Mouse (Mus musculus) C2C12 (cell line): ENCODE measurements around the gene Gh. TPM values are rescaled to one million over a fixed set of nuclear protein-coding genes. Genes with fewer than 3 reads are reported as not detected.

ENCODE experiments used
- H3K27me3 ChIP-seq: one replicate; pipeline ENCODE4 v1.6.1; 2011; ENCODE audit not compliant: control insufficient read depth, insufficient read depth, insufficient read length
- H3K36me3 ChIP-seq: one replicate; pipeline ENCODE4 v1.6.1; 2011; ENCODE audit not compliant: control insufficient read depth, insufficient read depth
- H3K4me3 ChIP-seq: one replicate; pipeline ENCODE4 v1.5.1; 2011; ENCODE audit warnings: mild to moderate bottlenecking, control low read depth; ENCODE audit not compliant: poor library complexity, insufficient read depth, severe bottlenecking
- H3K79me2 ChIP-seq: one replicate; pipeline ENCODE4 v1.6.1; 2011; ENCODE audit not compliant: control insufficient read depth, insufficient read depth
- H3K79me3 ChIP-seq: one replicate; pipeline ENCODE4 v1.6.1; 2011; ENCODE audit warnings: low read depth, control low read depth
- H3ac ChIP-seq: one replicate; pipeline ENCODE3; 2011; ENCODE audit warnings: low read depth; ENCODE audit not compliant: control insufficient read depth, insufficient read length
- CEBPB ChIP-seq: IDR thresholded peaks from one replicate; pipeline ENCODE4 v1.6.1; 2011; ENCODE audit warnings: low read depth, mild to moderate bottlenecking, control low read depth, moderate library complexity
- CTCF ChIP-seq: IDR thresholded peaks from one replicate; pipeline ENCODE4 v1.5.1; 2011; ENCODE audit not compliant: control insufficient read depth, insufficient read depth, insufficient read length
- FOSL1 ChIP-seq: IDR thresholded peaks from one replicate; pipeline ENCODE4 v1.8.0; 2011; ENCODE audit warnings: mild to moderate bottlenecking, low read length; ENCODE audit not compliant: poor library complexity, insufficient read depth, severe bottlenecking
- MAX ChIP-seq: IDR thresholded peaks from one replicate; pipeline ENCODE4 v1.6.1; 2011; ENCODE audit warnings: mild to moderate bottlenecking, control low read depth
- MYOD1 ChIP-seq: IDR thresholded peaks from one replicate; pipeline ENCODE4 v1.6.1; 2011; ENCODE audit warnings: low read depth; ENCODE audit not compliant: control insufficient read depth, insufficient read length
- MYOG ChIP-seq: IDR thresholded peaks from one replicate; pipeline ENCODE4 v1.6.1; 2011; ENCODE audit not compliant: control insufficient read depth, insufficient read length; ENCODE audit errors: extremely low read depth
- USF1 ChIP-seq: IDR thresholded peaks from one replicate; pipeline ENCODE4 v1.6.1; 2011; ENCODE audit warnings: low read depth, mild to moderate bottlenecking, control low read depth, moderate library complexity
- polyA plus RNA-seq: library from polyadenylated mRNA; unstranded; fragments of >200 nt; fragmentation: generic; extraction: Trizol; gene quantifications from one replicate; pipeline ENCODE4 v1.2.1, GENCODE M21; 2012; ENCODE audit warnings: missing spikeins

The Gh gene
- polyA plus RNA-seq, 1 experiment, result not detected

GRCm38 (mm10) chr11:106286987-106287386 lies 14.7 kb downstream of the Gh start:
- H3K79me2 ChIP-seq, result no peaks in the 10 kb centered on the region

GRCm38 (mm10) chr11:106286206-106286605 lies 15.5 kb downstream of the Gh start:
- Histone ChIP-seq H3K79me2 (no peaks in the 10 kb centered on the region), H3K36me3 (no peaks in the 10 kb centered on the region), H3K27me3 (no peaks in the 10 kb centered on the region), H3ac (no peak overlapping the region), H3K79me3 (no peaks in the 10 kb centered on the region), H3K4me3 (no peak overlapping the region)
- no peak for TF ChIP-seq USF1
- TF ChIP-seq FOSL1, result no peak
- no peak for TF ChIP-seq MYOD1
- no peak for TF ChIP-seq MYOG
- TF ChIP-seq CEBPB, result no peak
- TF ChIP-seq MAX, result no peak
- no peak for TF ChIP-seq CTCF

More at GRCm38 (mm10) chr11:106286987-106287386, 14.7 kb downstream of the Gh start:
- H3ac ChIP-seq, result no peak overlapping the region
- no peaks in the 10 kb centered on the region for H3K27me3 ChIP-seq
- TF ChIP-seq CEBPB, result no peak
- TF ChIP-seq MAX, result no peak
- TF ChIP-seq MYOD1, result no peak
- no peak for TF ChIP-seq MYOG
- TF ChIP-seq FOSL1, result no peak
- no peak for TF ChIP-seq CTCF
- no peak overlapping the region for H3K4me3 ChIP-seq
- no peaks in the 10 kb centered on the region for H3K36me3 ChIP-seq
- H3K79me3 ChIP-seq, result no peaks in the 10 kb centered on the region

- H3K4me3 ChIP-seq, result no peak overlapping the region
- TF ChIP-seq USF1 (peak; percentile 3), FOSL1 (peak; percentile 8), MAX (peak; percentile 13), CTCF (no peak), MYOD1 (no peak)
Observed at GRCm38 (mm10) chr11:106284126-106284525, 17.5 kb downstream of the Gh start.

GRCm38 (mm10) chr11:106283371-106283770 lies 18.3 kb downstream of the Gh start:
- no peaks in the 10 kb centered on the region for H3K36me3 ChIP-seq
- H3K79me3 ChIP-seq, result no peaks in the 10 kb centered on the region
- H3K4me3 ChIP-seq, result no peak overlapping the region
- H3ac ChIP-seq, result no peak overlapping the region
- H3K79me2 ChIP-seq, result no peaks in the 10 kb centered on the region
- H3K27me3 ChIP-seq, result no peaks in the 10 kb centered on the region
- TF ChIP-seq CEBPB, result no peak
- TF ChIP-seq USF1, result no peak
- TF ChIP-seq CTCF, result no peak
- no peak for TF ChIP-seq MAX
- TF ChIP-seq FOSL1, result no peak
- no peak for TF ChIP-seq MYOD1
- no peak for TF ChIP-seq MYOG

More at GRCm38 (mm10) chr11:106284126-106284525, 17.5 kb downstream of the Gh start:
- Histone ChIP-seq H3K79me2 (no peaks in the 10 kb centered on the region), H3K27me3 (no peaks in the 10 kb centered on the region), H3ac (no peak overlapping the region), H3K79me3 (no peaks in the 10 kb centered on the region), H3K36me3 (no peaks in the 10 kb centered on the region)

- H3K79me3 ChIP-seq, result no peaks in the 10 kb centered on the region
- no peak overlapping the region for H3ac ChIP-seq
- no peaks in the 10 kb centered on the region for H3K79me2 ChIP-seq
- H3K27me3 ChIP-seq, result no peaks in the 10 kb centered on the region
- no peak for TF ChIP-seq MYOG
- TF ChIP-seq USF1, result peak; percentile 11
- H3K4me3 ChIP-seq, result no peak overlapping the region
- no peaks in the 10 kb centered on the region for H3K36me3 ChIP-seq
Observed at GRCm38 (mm10) chr11:106282452-106282851, 19.2 kb downstream of the Gh start.

GRCm38 (mm10) chr11:106276454-106276853 lies 25.2 kb downstream of the Gh start, which contains the start of gene Tcam1:
Tcam1 (plus strand) TSS chr11:106276672.
- peaks cover 8% of the 10 kb centered on the region for H3K79me3 ChIP-seq
- peaks cover 11% of the 10 kb centered on the region for H3K79me2 ChIP-seq
- no peak within 1 kb of the TSS for H3ac ChIP-seq
- H3K4me3 ChIP-seq, result no peak within 1 kb of the TSS
- TF ChIP-seq CEBPB (no peak), USF1 (peak; percentile 27), MAX (peak; percentile 88), FOSL1 (no peak), CTCF (peak; percentile 94)
- H3K27me3 ChIP-seq, result no peaks in the 10 kb centered on the region
- H3K36me3 ChIP-seq, result no peaks in the 10 kb centered on the region
